Mouse (Mus musculus) forebrain, embryonic 16.5 days (tissue): ENCODE results near the gene Bmt2. TPM values are rescaled to one million over a fixed set of nuclear protein-coding genes. Genes with fewer than 3 reads are reported as not detected.

Source experiments
- ATAC-seq: fragments of 200-750 bp; cut with Nextera tagmentation; 2 replicates; pipeline ENCODE4 v1.8.0; 2017; ENCODE audit warnings: mild to moderate bottlenecking, moderate library complexity
- H3K27ac ChIP-seq: fragments of 300-500 bp; sonication (generic); 2 replicates; pipeline ENCODE4 v1.5.1; 2014; ENCODE audit warnings: low read length, control low read depth
- H3K27me3 ChIP-seq: fragments of 300-500 bp; sonication (generic); replicated peaks from 2 replicates; pipeline ENCODE4 v1.6.1; 2014; ENCODE audit warnings: low read length; ENCODE audit not compliant: control insufficient read depth, insufficient read depth
- H3K36me3 ChIP-seq: fragments of 300-500 bp; sonication (generic); 2 replicates; pipeline ENCODE4 v1.6.1; 2014; ENCODE audit not compliant: control insufficient read depth, insufficient read depth
- H3K4me1 ChIP-seq: fragments of 300-500 bp; sonication (generic); replicated peaks from 2 replicates; pipeline ENCODE4 v1.6.1; 2014; ENCODE audit warnings: low read length; ENCODE audit not compliant: control insufficient read depth, insufficient read depth
- H3K4me2 ChIP-seq: fragments of 300-500 bp; sonication (generic); 2 replicates; pipeline ENCODE4 v1.6.1; 2014; ENCODE audit warnings: mild to moderate bottlenecking, low read length, control low read depth
- H3K4me3 ChIP-seq: fragments of 300-500 bp; sonication (generic); replicated peaks from 2 replicates; pipeline ENCODE4 v1.5.1; 2014; ENCODE audit warnings: mild to moderate bottlenecking, low read length, control low read depth
- H3K9ac ChIP-seq: fragments of 300-500 bp; sonication (generic); replicated peaks from 2 replicates; pipeline ENCODE4 v1.6.1; 2014; ENCODE audit warnings: low read depth, low read length, control low read depth
- H3K9me3 ChIP-seq: fragments of 300-500 bp; sonication (generic); 2 replicates; pipeline ENCODE4 v1.6.1; 2016; ENCODE audit warnings: low read length; ENCODE audit not compliant: control insufficient read depth
- WGBS: fragments of 180-500 bp; shearing (Covaris S2); extraction: QIAGEN DNeasy Blood & Tissue Kit; methylation state at CpG from one replicate; pipeline ENCODE4 v1.1.7; 2014; 5-methylcytosine and 5-hydroxymethylcytosine counted together
- polyA plus RNA-seq: library from polyadenylated mRNA; unstranded; fragments of >200 nt; fragmentation: Nextera tagmentation; extraction: Ambion mirVana; gene quantifications from 2 replicates; pipeline ENCODE4 v1.2.1, GENCODE M21; 2015

Bmt2 gene
- polyA plus RNA-seq, 1 experiment from 2014 or later: 30.8 TPM

DNA sequence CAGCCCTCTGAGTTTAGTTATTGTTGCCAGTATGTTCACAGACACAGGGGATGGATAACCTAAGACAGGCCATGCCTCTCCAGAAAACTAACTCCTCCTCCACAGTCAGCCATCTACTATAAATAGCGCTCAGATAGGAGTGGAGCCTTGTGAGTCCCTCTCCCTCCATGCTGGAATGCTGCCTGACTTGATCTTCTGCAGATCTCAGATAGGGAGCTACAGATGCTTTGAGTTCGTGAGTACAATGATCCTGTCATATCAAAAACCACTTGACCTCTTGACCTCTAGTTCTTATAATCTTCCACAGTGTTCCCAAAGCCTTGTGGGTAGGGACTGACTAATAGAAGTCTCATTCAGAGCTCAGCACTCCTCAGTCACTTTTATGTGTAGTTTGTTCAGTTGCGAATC lies 41.2 kb downstream of the Bmt2 start:
- Histone ChIP-seq H3K27ac (no peak overlapping the region), H3K4me2 (no peak overlapping the region), H3K4me1 (no peaks in the 10 kb centered on the region), H3K9ac (no peak overlapping the region), H3K9me3 (no peaks in the 10 kb centered on the region), H3K4me3 (no peak overlapping the region), H3K36me3 (peaks cover 4% of the 10 kb centered on the region), H3K27me3 (no peaks in the 10 kb centered on the region)
- 89% methylated on average over 3 of the region's 3 CpGs for WGBS
- ATAC-seq: no peak

DNA sequence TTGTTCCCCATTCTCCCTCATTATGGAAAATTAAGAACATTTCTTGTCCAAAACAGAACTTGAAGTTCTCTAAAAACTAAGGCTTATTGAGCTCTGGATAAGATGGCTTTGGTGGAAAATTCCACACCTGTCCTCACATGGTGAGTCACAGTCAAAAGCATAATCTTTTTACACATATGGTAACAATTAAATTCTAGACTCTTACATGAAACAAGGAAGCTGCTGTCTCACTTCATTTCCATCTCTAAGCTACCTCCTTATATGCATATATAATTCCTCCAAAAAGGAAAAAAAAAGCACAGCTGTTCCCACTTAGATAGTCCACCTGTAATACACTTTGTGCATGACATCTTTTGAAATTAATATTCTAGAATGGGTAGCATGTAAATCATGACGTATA lies 45.2 kb downstream of the Bmt2 start:
- Histone ChIP-seq H3K9ac (no peak overlapping the region), H3K4me2 (no peak overlapping the region), H3K4me1 (no peaks in the 10 kb centered on the region), H3K27me3 (no peaks in the 10 kb centered on the region), H3K4me3 (no peak overlapping the region), H3K36me3 (peaks cover 3% of the 10 kb centered on the region; the same call in 1 of the 2 replicates), H3K27ac (no peak overlapping the region), H3K9me3 (no peaks in the 10 kb centered on the region)
- ATAC-seq: no peak
- 86% methylated on average over 1 of the region's 1 CpGs for WGBS

GRCm38 (mm10) chr6:13630607-13631006 lies 47.2 kb downstream of the Bmt2 start:
- Histone ChIP-seq H3K36me3 (peaks cover 3% of the 10 kb centered on the region; the same call in 1 of the 2 replicates), H3K9me3 (no peaks in the 10 kb centered on the region), H3K4me2 (no peak overlapping the region), H3K4me3 (no peak overlapping the region), H3K9ac (no peak overlapping the region), H3K27ac (no peak overlapping the region), H3K4me1 (no peaks in the 10 kb centered on the region), H3K27me3 (no peaks in the 10 kb centered on the region)
- WGBS: 84% methylated on average over 2 of the region's 2 CpGs
- no peak for ATAC-seq

GRCm38 (mm10) chr6:13619618-13620017 lies 58.1 kb downstream of the Bmt2 start:
- Histone ChIP-seq H3K9me3 (no peaks in the 10 kb centered on the region), H3K9ac (no peak overlapping the region), H3K36me3 (no peaks in the 10 kb centered on the region), H3K27me3 (no peaks in the 10 kb centered on the region), H3K27ac (no peak overlapping the region), H3K4me2 (no peak overlapping the region), H3K4me1 (no peaks in the 10 kb centered on the region), H3K4me3 (no peak overlapping the region)
- WGBS: 82% methylated on average over 2 of the region's 2 CpGs
- no peak for ATAC-seq

GRCm38 (mm10) chr6:13617110-13617509 lies 60.7 kb downstream of the Bmt2 start:
- no peak for ATAC-seq
- no peaks in the 10 kb centered on the region for H3K9me3 ChIP-seq
- H3K27ac ChIP-seq: no peak overlapping the region
- no peaks in the 10 kb centered on the region for H3K27me3 ChIP-seq
- H3K9ac ChIP-seq: no peak overlapping the region
- H3K4me3 ChIP-seq: no peak overlapping the region
- H3K4me1 ChIP-seq: no peaks in the 10 kb centered on the region
- WGBS: 83% methylated on average over 3 of the region's 3 CpGs
- no peaks in the 10 kb centered on the region for H3K36me3 ChIP-seq
- no peak overlapping the region for H3K4me2 ChIP-seq

- Histone ChIP-seq H3K4me3 (no peak overlapping the region), H3K9me3 (no peaks in the 10 kb centered on the region), H3K4me1 (no peaks in the 10 kb centered on the region), H3K36me3 (no peaks in the 10 kb centered on the region), H3K27me3 (no peaks in the 10 kb centered on the region), H3K4me2 (no peak overlapping the region), H3K27ac (no peak overlapping the region), H3K9ac (no peak overlapping the region)
- no peak for ATAC-seq
- WGBS: 94% methylated on average over 3 of the region's 3 CpGs
Observed at GRCm38 (mm10) chr6:13614568-13614967, 63.2 kb downstream of the Bmt2 start.

- H3K27me3 ChIP-seq: no peaks in the 10 kb centered on the region
- no peaks in the 10 kb centered on the region for H3K36me3 ChIP-seq
- no peak overlapping the region for H3K4me2 ChIP-seq
- H3K4me3 ChIP-seq: no peak overlapping the region
- H3K4me1 ChIP-seq: no peaks in the 10 kb centered on the region
- WGBS: 90% methylated on average over 3 of the region's 3 CpGs
- no peak for ATAC-seq
- no peak overlapping the region for H3K9ac ChIP-seq
- H3K27ac ChIP-seq: no peak overlapping the region
- no peaks in the 10 kb centered on the region for H3K9me3 ChIP-seq
Observed at GRCm38 (mm10) chr6:13613671-13614070, 64.1 kb downstream of the Bmt2 start.

GRCm38 (mm10) chr6:13610869-13611268 lies 66.9 kb downstream of the Bmt2 start:
- H3K9ac ChIP-seq: no peak overlapping the region
- no peak for ATAC-seq
- H3K9me3 ChIP-seq: no peaks in the 10 kb centered on the region
- H3K4me1 ChIP-seq: peaks cover 11% of the 10 kb centered on the region
- no peak overlapping the region for H3K27ac ChIP-seq
- 91% methylated on average over 2 of the region's 2 CpGs for WGBS
- H3K4me2 ChIP-seq: no peak overlapping the region
- no peak overlapping the region for H3K4me3 ChIP-seq
- H3K36me3 ChIP-seq: no peaks in the 10 kb centered on the region
- H3K27me3 ChIP-seq: no peaks in the 10 kb centered on the region

DNA sequence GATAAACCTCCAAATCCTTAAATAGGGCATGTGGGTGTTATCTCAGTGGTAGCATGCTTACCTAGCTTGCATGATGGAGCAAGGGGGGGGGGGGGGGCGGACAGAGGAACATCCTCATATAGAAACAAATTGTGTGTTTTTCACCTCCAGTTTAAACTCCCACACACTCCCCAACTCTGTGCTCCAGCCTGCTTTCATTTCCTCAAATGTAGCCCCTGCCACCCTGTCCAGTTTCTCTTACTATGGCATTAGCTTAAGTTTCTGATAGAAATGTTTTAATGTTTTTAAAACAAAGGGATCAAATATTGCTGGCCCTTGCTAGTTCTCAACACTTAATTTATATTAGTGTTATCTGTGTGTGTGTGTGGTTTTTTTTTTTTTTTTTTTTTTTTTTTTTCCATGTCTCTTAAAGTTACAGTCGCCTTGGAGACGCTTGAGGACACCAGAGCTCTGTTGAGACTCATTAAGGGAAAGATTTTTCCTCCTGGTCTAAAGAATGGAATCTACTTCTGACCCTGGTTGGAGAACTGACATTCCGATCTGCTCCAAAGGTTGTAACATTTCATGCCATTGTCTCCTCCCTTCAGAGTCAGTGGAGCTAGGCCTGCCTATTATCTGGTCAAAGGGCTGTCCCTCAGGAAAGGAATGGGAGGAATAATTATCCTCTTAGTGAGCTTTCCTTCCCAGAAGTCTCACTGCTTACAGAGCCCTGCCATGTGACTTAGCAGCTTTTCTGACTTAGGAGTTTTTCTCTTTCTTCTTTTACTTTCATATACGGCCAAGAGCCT lies 68.2 kb downstream of the Bmt2 start:
- no peak overlapping the region for H3K4me2 ChIP-seq
- no peak overlapping the region for H3K9ac ChIP-seq
- H3K27ac ChIP-seq: no peak overlapping the region
- no peaks in the 10 kb centered on the region for H3K9me3 ChIP-seq
- peaks cover 11% of the 10 kb centered on the region for H3K4me1 ChIP-seq
- no peak for ATAC-seq
- H3K4me3 ChIP-seq: no peak overlapping the region
- H3K36me3 ChIP-seq: no peaks in the 10 kb centered on the region
- 64% methylated on average over 5 of the region's 5 CpGs for whole genome bisulfite sequencing
- H3K27me3 ChIP-seq: no peaks in the 10 kb centered on the region
